Mouse (Mus musculus) G1E (cell line): Measurements from ENCODE around the gene Wnk4. TPM values are rescaled to one million over a fixed set of nuclear protein-coding genes. Genes with fewer than 3 reads are reported as not detected.

Experiments used
- ATAC-seq: 2 replicates; pipeline ENCODE4 v1.8.0; 2016; ENCODE audit warnings: mild to moderate bottlenecking; ENCODE audit not compliant: insufficient number of reproducible peaks, poor library complexity, low FRiP score, severe bottlenecking; ENCODE audit errors: extremely low read depth
- DNase-seq: peaks from one replicate; pipeline ENCODE4 v3.0.0; 2012; ENCODE audit warnings: low spot score
- H3K27me3 ChIP-seq: 2 replicates; pipeline ENCODE4 v1.6.1; 2012; ENCODE audit warnings: mild to moderate bottlenecking, low read length, inconsistent platforms; ENCODE audit not compliant: insufficient read depth
- H3K36me3 ChIP-seq: replicated peaks from 2 replicates; pipeline ENCODE3; 2012; ENCODE audit warnings: mild to moderate bottlenecking, inconsistent platforms
- H3K4me1 ChIP-seq: 2 replicates; pipeline ENCODE4 v1.6.1; 2012; ENCODE audit warnings: low read depth, low read length, inconsistent platforms, mixed read lengths; ENCODE audit not compliant: insufficient read depth
- H3K4me3 ChIP-seq: 2 replicates; pipeline ENCODE4 v1.5.1; 2012; ENCODE audit warnings: low read depth, mild to moderate bottlenecking, inconsistent platforms, low read length, moderate library complexity, mixed read lengths
- H3K9me3 ChIP-seq: replicated peaks from 2 replicates; pipeline ENCODE4 v1.6.1; 2012; ENCODE audit warnings: inconsistent platforms
- CTCF ChIP-seq: IDR thresholded peaks from 2 replicates; pipeline ENCODE4 v1.5.1; 2012; ENCODE audit warnings: low read depth, low read length, inconsistent platforms, mixed read lengths
- GATA1 ChIP-seq: IDR thresholded peaks from 2 replicates; pipeline ENCODE4 v1.6.1; 2012; ENCODE audit warnings: borderline replicate concordance, low read length, inconsistent platforms, mixed read lengths
- GATA2 ChIP-seq: IDR thresholded peaks from 2 replicates; pipeline ENCODE4 v1.6.1; 2012; ENCODE audit warnings: low read depth, low read length, inconsistent platforms, borderline replicate concordance
- POLR2AphosphoS5 ChIP-seq: IDR thresholded peaks from 2 replicates; pipeline ENCODE4 v1.6.1; 2012; ENCODE audit warnings: low read depth, low read length, inconsistent platforms; ENCODE audit not compliant: insufficient replicate concordance
- TAL1 ChIP-seq: conservative IDR thresholded peaks from 2 replicates; pipeline ENCODE4 v1.6.1; 2012; ENCODE audit warnings: low read depth, low read length, inconsistent platforms, mixed read lengths
- polyA plus RNA-seq: library from polyadenylated mRNA; stranded (reverse); fragments of >175 nt; gene quantifications from 2 replicates; pipeline ENCODE4 v1.2.3, GENCODE M21; 2012
- total RNA-seq, 2 experiments: library from RNA; stranded (forward) in 1 of 2; stranded (reverse) in 1 of 2; fragments of 200-1000 nt in 1 of 2; fragments of >200 nt in 1 of 2; fragmentation: Nextera tagmentation in 1 of 2; gene quantifications; 2 replicates each; pipeline ENCODE4 v1.2.3; 2014 to 2017

Wnk4 gene
- total and polyA plus RNA-seq, 3 experiments = 4.2 to 45.0 (median 21.2) TPM

GRCm38 (mm10) chr11:101279193-101279569 is 18.8 kb downstream of the Wnk4 start:
- DNase-seq (no peak), ATAC-seq (no peak)
- no peaks in the 10 kb centered on the region for H3K27me3 ChIP-seq
- H3K4me1 ChIP-seq = peaks cover 50% of the 10 kb centered on the region
- peak overlapping the region; percentile 91; the same call in 1 of the 2 replicates for H3K4me3 ChIP-seq
- H3K9me3 ChIP-seq = no peaks in the 10 kb centered on the region
- TF ChIP-seq GATA1 (no peak), GATA2 (no peak), POLR2AphosphoS5 (no peak), CTCF (no peak), TAL1 (no peak)
- peaks cover 39% of the 10 kb centered on the region for H3K36me3 ChIP-seq

- H3K4me3 ChIP-seq = no peak overlapping the region
- peaks cover 39% of the 10 kb centered on the region for H3K4me1 ChIP-seq
- no peaks in the 10 kb centered on the region for H3K27me3 ChIP-seq
- TF ChIP-seq TAL1 = no peak
- TF ChIP-seq POLR2AphosphoS5 = no peak
- no peak for TF ChIP-seq GATA2
- TF ChIP-seq GATA1 = no peak
- TF ChIP-seq CTCF = no peak
- H3K36me3 ChIP-seq = peaks cover 34% of the 10 kb centered on the region
- H3K9me3 ChIP-seq = no peaks in the 10 kb centered on the region
- no peak for DNase-seq
- no peak for ATAC-seq
These were observed 20.5 kb downstream of the Wnk4 start for GRCm38 (mm10) chr11:101280837-101281236.

- ATAC-seq (no peak), DNase-seq (no peak)
- Histone ChIP-seq H3K36me3 (peaks cover 30% of the 10 kb centered on the region), H3K27me3 (no peaks in the 10 kb centered on the region), H3K9me3 (no peaks in the 10 kb centered on the region), H3K4me3 (no peak overlapping the region), H3K4me1 (peaks cover 18% of the 10 kb centered on the region)
- no peak for TF ChIP-seq GATA2
- no peak for TF ChIP-seq GATA1
- no peak for TF ChIP-seq TAL1
- no peak for TF ChIP-seq POLR2AphosphoS5
- TF ChIP-seq CTCF = no peak
These were observed 22.5 kb downstream of the Wnk4 start for GRCm38 (mm10) chr11:101282896-101283295.

- no peaks in the 10 kb centered on the region for H3K9me3 ChIP-seq
- no peak for TF ChIP-seq CTCF
- TF ChIP-seq GATA2 = no peak
- no peak for TF ChIP-seq GATA1
- TF ChIP-seq TAL1 = no peak
- TF ChIP-seq POLR2AphosphoS5 = no peak
- H3K36me3 ChIP-seq = peaks cover 37% of the 10 kb centered on the region
- no peaks in the 10 kb centered on the region for H3K27me3 ChIP-seq
- H3K4me1 ChIP-seq = peaks cover 12% of the 10 kb centered on the region
- ATAC-seq = no peak
- H3K4me3 ChIP-seq = no peak overlapping the region
- DNase-seq = no peak
These were observed 23.4 kb downstream of the Wnk4 start for GRCm38 (mm10) chr11:101283805-101284204.

- no peak for TF ChIP-seq TAL1
- no peak for TF ChIP-seq CTCF
- TF ChIP-seq GATA1 = no peak
- no peak for TF ChIP-seq POLR2AphosphoS5
- no peak for TF ChIP-seq GATA2
- Histone ChIP-seq H3K27me3 (no peaks in the 10 kb centered on the region), H3K4me1 (no peaks in the 10 kb centered on the region), H3K9me3 (no peaks in the 10 kb centered on the region), H3K4me3 (no peak overlapping the region), H3K36me3 (peaks cover 72% of the 10 kb centered on the region)
- DNase-seq (no peak), ATAC-seq (no peak)
These were observed 26.9 kb downstream of the Wnk4 start for GRCm38 (mm10) chr11:101287306-101287705.

- Histone ChIP-seq H3K4me1 (no peaks in the 10 kb centered on the region), H3K36me3 (peaks cover 96% of the 10 kb centered on the region), H3K4me3 (no peak overlapping the region), H3K9me3 (no peaks in the 10 kb centered on the region), H3K27me3 (no peaks in the 10 kb centered on the region)
- DNase-seq = no peak
- no peak for ATAC-seq
- no peak for TF ChIP-seq CTCF
- no peak for TF ChIP-seq TAL1
- no peak for TF ChIP-seq POLR2AphosphoS5
- no peak for TF ChIP-seq GATA1
- no peak for TF ChIP-seq GATA2
These were observed 30.9 kb downstream of the Wnk4 start for GRCm38 (mm10) chr11:101291231-101291630.

GRCm38 (mm10) chr11:101295191-101295590 is 34.8 kb downstream of the Wnk4 start:
- ATAC-seq (no peak), DNase-seq (no peak)
- Histone ChIP-seq H3K9me3 (no peaks in the 10 kb centered on the region), H3K36me3 (peaks cover 100% of the 10 kb centered on the region), H3K4me1 (peaks cover 6% of the 10 kb centered on the region), H3K27me3 (no peaks in the 10 kb centered on the region), H3K4me3 (no peak overlapping the region)
- no peak for TF ChIP-seq TAL1
- no peak for TF ChIP-seq GATA1
